Mouse (Mus musculus) midbrain, postnatal 0 days (tissue): ENCODE results near the gene Mrpl1. TPM values are rescaled to one million over a fixed set of nuclear protein-coding genes. Genes with fewer than 3 reads are reported as not detected.

ENCODE experiments used
- ATAC-seq: fragments of 200-750 bp; cut with Nextera tagmentation; 2 replicates; pipeline ENCODE4 v1.8.0; 2017; ENCODE audit warnings: moderate number of reproducible peaks, mild to moderate bottlenecking, moderate TSS enrichment, moderate library complexity; ENCODE audit not compliant: low FRiP score
- DNase-seq: peaks from one replicate; pipeline ENCODE4 v3.0.0-alpha.2; 2015; ENCODE audit warnings: low spot score
- H3K27ac ChIP-seq: fragments of 300-500 bp; sonication (generic); 2 replicates; pipeline ENCODE4 v1.5.1; 2014; ENCODE audit warnings: low read depth, mild to moderate bottlenecking, low read length, mixed read lengths
- H3K27me3 ChIP-seq: fragments of 300-500 bp; sonication (generic); 2 replicates; pipeline ENCODE4 v1.6.1; 2014; ENCODE audit warnings: low read length, control low read depth, mixed read lengths; ENCODE audit not compliant: insufficient read depth
- H3K36me3 ChIP-seq: fragments of 300-500 bp; sonication (generic); 2 replicates; pipeline ENCODE4 v1.6.1; 2014; ENCODE audit warnings: low read length, control low read depth, mixed read lengths; ENCODE audit not compliant: insufficient read depth
- H3K4me1 ChIP-seq: fragments of 300-500 bp; sonication (generic); 2 replicates; pipeline ENCODE4 v1.6.1; 2014; ENCODE audit warnings: mild to moderate bottlenecking, control low read depth, antibody characterized with exemption, low read length, mixed read lengths; ENCODE audit not compliant: insufficient read depth
- H3K4me2 ChIP-seq: fragments of 300-500 bp; sonication (generic); 2 replicates; pipeline ENCODE4 v1.6.1; 2014; ENCODE audit warnings: low read depth, mild to moderate bottlenecking, low read length, mixed read lengths; ENCODE audit not compliant: poor library complexity, severe bottlenecking
- H3K4me3 ChIP-seq: fragments of 300-500 bp; sonication (generic); 2 replicates; pipeline ENCODE4 v1.5.1; 2014; ENCODE audit warnings: low read depth, mild to moderate bottlenecking, low read length, moderate library complexity
- H3K9ac ChIP-seq: fragments of 300-500 bp; sonication (generic); replicated peaks from 2 replicates; pipeline ENCODE4 v1.6.1; 2014; ENCODE audit warnings: mild to moderate bottlenecking, low read length, moderate library complexity, mixed read lengths; ENCODE audit not compliant: poor library complexity, severe bottlenecking
- H3K9me3 ChIP-seq: fragments of 300-500 bp; sonication (generic); 2 replicates; pipeline ENCODE4 v1.6.1; 2016; ENCODE audit warnings: low read length, control low read depth
- CTCF ChIP-seq: IDR thresholded peaks from 2 replicates; pipeline ENCODE4 v1.5.1; 2016; ENCODE audit warnings: antibody characterized with exemption, mild to moderate bottlenecking
- WGBS: fragments of 180-500 bp; shearing (Covaris S2); extraction: QIAGEN DNeasy Blood & Tissue Kit; methylation state at CpG from one replicate; pipeline ENCODE4 v1.1.7; 2014; 5-methylcytosine and 5-hydroxymethylcytosine counted together
- polyA plus RNA-seq: library from polyadenylated mRNA; unstranded; fragments of >200 nt; fragmentation: Nextera tagmentation; extraction: Ambion mirVana; gene quantifications from 2 replicates; pipeline ENCODE4 v1.2.1, GENCODE M21; 2015
- total RNA-seq: library from RNA; depleted of rRNA; stranded (reverse); fragments of >200 nt; gene quantifications from 2 replicates; pipeline ENCODE4 v1.2.3, GENCODE M21; 2014

Gene Mrpl1
- total and polyA plus RNA-seq, 2 experiments from 2014 or later: 11.5 to 21.9 TPM

- ATAC-seq: no peak
- TF ChIP-seq CTCF: no peak
- no peak overlapping the region for H3K9ac ChIP-seq
- no peak overlapping the region for H3K4me3 ChIP-seq
- 67% methylated on average over 11 of the region's 11 CpGs for WGBS
- no peak for DNase-seq
- no peaks in the 10 kb centered on the region for H3K36me3 ChIP-seq
- no peaks in the 10 kb centered on the region for H3K4me1 ChIP-seq
- no peak overlapping the region for H3K4me2 ChIP-seq
- H3K27ac ChIP-seq: no peak overlapping the region
- H3K9me3 ChIP-seq: no peaks in the 10 kb centered on the region
- H3K27me3 ChIP-seq: no peaks in the 10 kb centered on the region
Observed at GRCm38 (mm10) chr5:96176879-96177358, 32.4 kb upstream of the Mrpl1 start.

DNA sequence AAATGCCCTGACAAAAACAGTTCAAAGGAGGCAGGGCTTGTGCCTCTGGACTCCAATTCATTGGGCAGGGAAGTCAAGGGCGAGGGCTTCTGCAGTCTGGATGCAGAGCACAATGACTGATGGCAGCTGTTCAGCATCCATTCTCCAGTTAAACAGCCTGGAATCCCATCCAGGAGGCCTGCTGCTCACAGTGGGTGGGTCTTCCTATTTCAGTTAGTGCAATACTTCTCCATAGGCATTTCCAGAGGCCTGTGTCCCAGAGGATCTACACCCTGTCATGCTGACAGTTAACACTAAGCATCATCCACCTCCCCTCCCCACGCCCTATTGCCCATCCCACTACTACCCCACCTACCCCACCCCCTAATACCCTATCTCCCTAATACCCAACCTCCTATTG lies 26.1 kb upstream of the Mrpl1 start:
- H3K4me2 ChIP-seq: no peak overlapping the region
- no peak for TF ChIP-seq CTCF
- H3K36me3 ChIP-seq: no peaks in the 10 kb centered on the region
- H3K27me3 ChIP-seq: no peaks in the 10 kb centered on the region
- H3K4me1 ChIP-seq: no peaks in the 10 kb centered on the region
- H3K27ac ChIP-seq: no peak overlapping the region
- 57% methylated on average over 2 of the region's 2 CpGs for WGBS
- DNase-seq (no peak), ATAC-seq (no peak)
- no peak overlapping the region for H3K9ac ChIP-seq
- H3K9me3 ChIP-seq: no peaks in the 10 kb centered on the region
- H3K4me3 ChIP-seq: no peak overlapping the region

DNA sequence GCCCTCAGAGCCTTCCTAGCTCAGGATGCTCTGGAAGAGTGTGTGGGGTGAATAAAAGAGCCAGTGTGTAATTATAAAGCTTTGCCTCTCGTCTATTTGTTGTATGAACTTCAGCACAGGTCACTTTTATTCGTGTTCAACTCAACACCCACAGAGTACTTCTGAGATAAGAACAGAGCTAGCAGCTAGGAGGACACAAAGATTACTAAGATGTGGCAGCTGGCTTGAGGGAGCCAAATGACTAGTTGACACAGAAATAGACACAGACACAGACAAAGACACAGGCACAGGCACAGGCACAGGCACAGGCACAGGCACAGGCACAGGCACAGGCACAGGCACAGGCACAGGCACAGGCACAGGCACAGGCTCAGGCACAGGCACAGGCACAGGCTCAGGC lies 25.3 kb upstream of the Mrpl1 start:
- ATAC-seq: no peak
- no peak overlapping the region for H3K4me2 ChIP-seq
- no peaks in the 10 kb centered on the region for H3K9me3 ChIP-seq
- no peak for DNase-seq
- no peak overlapping the region for H3K27ac ChIP-seq
- no peaks in the 10 kb centered on the region for H3K27me3 ChIP-seq
- no peaks in the 10 kb centered on the region for H3K4me1 ChIP-seq
- no peak overlapping the region for H3K4me3 ChIP-seq
- WGBS: 59% methylated on average over 2 of the region's 2 CpGs
- TF ChIP-seq CTCF: no peak
- no peaks in the 10 kb centered on the region for H3K36me3 ChIP-seq
- no peak overlapping the region for H3K9ac ChIP-seq

GRCm38 (mm10) chr5:96189761-96190160 lies 19.5 kb upstream of the Mrpl1 start:
- Histone ChIP-seq H3K4me1 (no peaks in the 10 kb centered on the region), H3K4me2 (no peak overlapping the region), H3K9me3 (no peaks in the 10 kb centered on the region), H3K4me3 (no peak overlapping the region), H3K27ac (no peak overlapping the region), H3K27me3 (no peaks in the 10 kb centered on the region), H3K36me3 (no peaks in the 10 kb centered on the region), H3K9ac (no peak overlapping the region)
- ATAC-seq: no peak
- TF ChIP-seq CTCF: no peak
- WGBS: 88% methylated on average over 1 of the region's 1 CpGs
- no peak for DNase-seq

GRCm38 (mm10) chr5:96191251-96191650 lies 18.0 kb upstream of the Mrpl1 start:
- H3K4me3 ChIP-seq: no peak overlapping the region
- H3K9me3 ChIP-seq: no peaks in the 10 kb centered on the region
- H3K27me3 ChIP-seq: no peaks in the 10 kb centered on the region
- H3K9ac ChIP-seq: no peak overlapping the region
- TF ChIP-seq CTCF: no peak
- DNase-seq (no peak), ATAC-seq (no peak)
- H3K4me2 ChIP-seq: no peak overlapping the region
- H3K4me1 ChIP-seq: no peaks in the 10 kb centered on the region
- 65% methylated on average over 4 of the region's 4 CpGs for WGBS
- H3K36me3 ChIP-seq: no peaks in the 10 kb centered on the region
- H3K27ac ChIP-seq: no peak overlapping the region

GRCm38 (mm10) chr5:96196547-96197052 lies 12.7 kb upstream of the Mrpl1 start:
- Histone ChIP-seq H3K4me2 (no peak overlapping the region), H3K4me3 (no peak overlapping the region), H3K9ac (no peak overlapping the region), H3K4me1 (no peaks in the 10 kb centered on the region), H3K27me3 (no peaks in the 10 kb centered on the region), H3K27ac (no peak overlapping the region), H3K9me3 (no peaks in the 10 kb centered on the region), H3K36me3 (no peaks in the 10 kb centered on the region)
- 36% methylated on average over 2 of the region's 2 CpGs for WGBS
- no peak for TF ChIP-seq CTCF
- ATAC-seq (no peak), DNase-seq (no peak)
